Mouse (Mus musculus): ENCODE results near the gene Rapgef2. TPM values are rescaled to one million over a fixed set of nuclear protein-coding genes. Genes with fewer than 3 reads are reported as not detected.

Gene Rapgef2
- total RNA-seq (2014; fragmentation: Nextera tagmentation) (5.4 and 8.1 TPM in 2 replicates), total RNA-seq (2017) (8.3 and 11.2 TPM in 2 replicates)

DNA sequence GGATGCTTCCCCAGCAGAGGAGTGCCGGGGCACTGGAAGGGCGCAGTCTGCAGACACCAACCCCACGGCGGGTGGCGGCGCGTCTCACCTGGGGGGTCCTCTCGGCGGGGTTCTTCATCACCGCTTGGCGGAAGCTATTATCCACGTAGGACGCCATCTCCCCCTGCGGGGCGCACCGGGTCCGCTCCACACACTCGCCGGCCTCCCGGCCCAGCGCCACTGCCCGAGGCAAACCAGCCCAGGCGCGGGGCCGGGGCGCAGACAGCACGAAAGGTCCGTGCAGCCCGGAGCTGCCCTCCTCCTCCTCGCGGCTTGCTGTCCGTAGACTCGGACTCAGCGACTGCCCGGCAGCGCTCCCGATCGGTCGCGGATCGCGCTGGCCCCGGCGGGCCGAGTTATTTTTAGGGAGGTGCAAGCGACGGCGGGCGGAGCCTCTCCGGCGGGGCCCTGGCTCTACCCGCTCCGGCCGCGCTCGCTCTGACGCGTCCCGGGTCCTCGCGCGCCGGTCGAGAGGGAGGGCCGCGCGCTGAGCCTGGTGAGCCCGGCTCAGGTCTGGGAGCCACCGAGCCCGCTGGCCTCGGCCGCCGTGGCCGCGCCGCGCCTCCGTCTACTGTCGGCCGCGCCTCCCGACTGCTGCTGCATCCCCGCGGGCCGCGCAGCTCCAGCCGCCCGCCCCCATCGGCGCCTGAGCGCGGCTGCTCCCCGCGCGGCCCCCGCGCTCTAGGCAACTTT lies at the start of gene Rapgef2:
Rapgef2 (minus strand) TSS at position 142 of the 732 bp plus-strand sequence.
- ATAC-seq (replicated peaks; ENCODE audit: low FRiP score, low TSS enrichment, poor library complexity, severe bottlenecking) = peak; percentile 34

GRCm38 (mm10) chr3:79333643-79334200 lies 47.4 kb upstream of the Rapgef2 start:
- ATAC-seq (replicated peaks; ENCODE audit: low FRiP score, low TSS enrichment, poor library complexity, severe bottlenecking) = peak; percentile 59

GRCm38 (mm10) chr3:79333051-79333450 lies 46.7 kb upstream of the Rapgef2 start:
- ATAC-seq (replicated peaks; ENCODE audit: low FRiP score, low TSS enrichment, poor library complexity, severe bottlenecking) = no peak

DNA sequence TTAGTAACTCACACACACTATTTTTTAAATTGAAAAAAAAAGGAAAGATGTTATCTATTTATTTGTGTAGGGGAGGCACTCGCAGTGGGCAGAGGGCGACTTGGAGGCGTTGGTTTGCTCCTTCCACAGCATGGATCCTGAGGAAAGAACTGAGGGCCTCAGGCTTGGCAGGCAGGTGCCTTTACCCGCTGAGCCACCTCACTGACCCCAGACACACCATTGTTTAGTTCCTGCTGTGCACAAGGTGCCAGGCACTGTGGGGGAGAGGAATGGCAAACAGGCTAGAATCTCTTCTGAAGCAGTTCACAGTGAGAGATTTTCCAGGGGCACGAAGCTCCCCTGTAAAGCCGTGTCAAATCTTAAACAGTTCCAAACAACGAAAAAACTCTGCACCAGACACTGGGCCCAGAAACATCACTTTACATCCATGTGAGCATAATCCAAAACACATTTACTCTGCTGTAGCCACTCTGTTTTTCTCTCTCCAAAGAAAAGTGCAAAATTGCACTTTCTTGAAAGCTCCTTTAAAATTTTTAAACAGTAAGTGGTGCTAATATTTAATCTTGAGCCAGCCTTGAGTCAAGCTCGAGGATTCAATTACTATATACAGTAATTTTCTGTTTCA lies 43.5 kb upstream of the Rapgef2 start:
- ATAC-seq (replicated peaks; ENCODE audit: low FRiP score, low TSS enrichment, poor library complexity, severe bottlenecking) = no peak

DNA sequence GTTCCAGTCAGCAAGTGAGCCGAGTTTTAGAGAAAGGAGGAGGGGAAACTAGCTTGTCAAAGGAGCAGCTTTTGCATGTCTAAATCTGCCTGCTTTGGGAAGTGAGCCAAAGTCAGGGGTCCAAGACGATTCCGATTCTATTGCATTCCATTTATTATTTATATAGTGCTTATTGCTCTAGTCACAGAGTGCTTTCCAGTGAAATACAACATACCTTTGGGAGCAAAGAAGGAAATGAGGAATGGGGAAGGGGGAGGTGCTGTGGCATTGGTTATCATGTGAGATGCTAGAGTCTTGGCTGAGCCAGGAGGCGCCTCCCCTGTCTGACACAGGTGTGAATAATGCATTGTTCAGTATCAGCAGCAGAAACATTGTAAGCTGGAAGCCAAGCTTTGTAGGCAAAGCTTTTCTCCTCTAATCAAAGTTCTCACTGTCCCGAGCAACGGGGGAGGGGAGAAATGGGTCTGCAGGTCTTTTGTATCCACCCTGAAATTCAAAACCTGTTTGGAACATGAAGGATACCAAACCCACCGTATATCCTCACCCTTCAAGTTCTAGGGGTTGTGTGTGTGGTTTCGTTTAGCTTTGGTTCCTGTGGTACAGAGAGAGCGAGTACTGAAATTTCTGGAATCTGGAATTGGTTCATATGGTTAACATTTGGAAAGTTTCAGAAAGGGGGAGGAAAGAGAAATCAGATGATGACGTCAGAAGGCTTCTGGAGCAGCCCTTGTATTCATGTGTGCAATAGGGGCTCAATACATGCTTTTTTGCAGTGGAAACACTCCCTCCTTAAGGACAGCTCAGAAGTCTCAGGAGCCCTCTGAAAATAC lies 38.6 kb upstream of the Rapgef2 start:
- ATAC-seq (replicated peaks; ENCODE audit: low FRiP score, low TSS enrichment, poor library complexity, severe bottlenecking) = no peak

DNA sequence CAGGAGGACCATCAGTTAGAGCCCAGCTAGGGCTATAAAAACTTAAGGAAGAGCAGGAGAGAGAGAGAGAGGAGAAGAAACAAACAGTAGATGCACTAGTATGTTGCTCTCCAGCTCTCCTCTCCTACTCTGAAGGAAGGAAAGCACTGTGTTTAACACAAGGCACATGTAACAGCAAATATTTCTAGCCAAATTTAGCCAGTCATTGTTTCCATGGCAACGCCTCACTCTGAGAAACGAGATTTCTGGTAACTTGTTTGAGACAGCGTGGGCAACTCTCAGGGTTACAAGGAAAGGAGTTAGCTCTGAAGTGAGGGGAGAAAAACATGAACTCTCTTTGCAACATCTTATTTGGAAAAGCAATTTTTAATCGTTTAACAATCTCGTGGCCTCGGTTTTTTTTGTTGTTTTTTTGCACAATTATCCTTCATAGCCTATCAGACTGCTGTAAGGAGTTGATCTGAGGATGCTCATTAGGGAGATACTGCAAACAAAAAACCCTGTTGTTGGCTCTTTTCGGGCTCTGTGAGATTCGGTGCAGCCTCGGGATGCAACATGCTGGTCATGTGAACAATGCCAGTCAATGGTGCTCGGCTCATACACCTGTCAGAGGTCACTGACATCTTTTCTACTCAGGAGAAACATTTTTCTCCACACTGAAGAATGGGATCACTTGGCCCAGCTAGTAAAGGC lies 27.8 kb upstream of the Rapgef2 start:
- ATAC-seq (replicated peaks; ENCODE audit: low FRiP score, low TSS enrichment, poor library complexity, severe bottlenecking) = no peak

- ATAC-seq (replicated peaks; ENCODE audit: low FRiP score, low TSS enrichment, poor library complexity, severe bottlenecking) = no peak
Measured at GRCm38 (mm10) chr3:79311895-79312294, 25.6 kb upstream of the Rapgef2 start.

GRCm38 (mm10) chr3:79310184-79310583 lies 23.9 kb upstream of the Rapgef2 start:
- no peak for ATAC-seq (replicated peaks; ENCODE audit: low FRiP score, low TSS enrichment, poor library complexity, severe bottlenecking)

DNA sequence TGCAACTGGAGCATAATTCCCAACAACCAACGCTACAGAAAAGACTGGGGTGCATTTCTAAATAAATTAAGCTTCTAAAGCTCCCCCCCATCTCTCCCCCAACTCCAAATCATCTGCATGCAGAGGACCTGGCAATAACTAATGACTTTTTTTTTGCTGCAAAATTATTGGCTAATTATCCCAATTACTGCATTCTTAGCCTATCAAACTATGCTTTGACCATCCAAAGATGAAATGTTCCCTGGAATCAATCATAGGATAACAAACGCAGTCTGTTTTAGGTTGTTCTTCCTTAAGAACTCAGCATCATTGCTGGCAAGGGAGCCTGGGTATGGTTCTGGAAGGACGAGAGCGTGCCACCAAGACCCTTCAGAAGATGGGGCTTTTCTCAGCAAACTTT lies 22.3 kb upstream of the Rapgef2 start:
- no peak for ATAC-seq (replicated peaks; ENCODE audit: low FRiP score, low TSS enrichment, poor library complexity, severe bottlenecking)

DNA sequence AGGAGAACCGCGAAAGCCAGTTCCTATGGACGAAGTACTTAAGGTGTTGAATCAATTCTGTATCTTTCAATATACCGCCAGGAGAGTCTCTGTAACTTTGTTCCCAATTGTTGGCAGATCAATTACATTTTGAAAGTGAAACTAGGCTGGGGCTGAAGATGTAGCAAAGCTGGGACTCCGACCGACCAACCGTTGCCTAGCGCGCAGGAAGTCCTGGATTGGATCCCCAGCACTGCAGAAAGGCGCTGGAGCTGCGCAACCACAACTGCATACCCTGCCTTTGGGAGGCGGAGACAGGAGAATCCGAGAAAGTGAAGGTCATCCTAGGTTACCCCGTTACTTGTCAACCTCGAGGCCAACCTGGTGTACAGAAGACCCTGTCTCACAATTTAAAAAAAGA lies 13.1 kb upstream of the Rapgef2 start:
- no peak for ATAC-seq (replicated peaks; ENCODE audit: low FRiP score, low TSS enrichment, poor library complexity, severe bottlenecking)

DNA sequence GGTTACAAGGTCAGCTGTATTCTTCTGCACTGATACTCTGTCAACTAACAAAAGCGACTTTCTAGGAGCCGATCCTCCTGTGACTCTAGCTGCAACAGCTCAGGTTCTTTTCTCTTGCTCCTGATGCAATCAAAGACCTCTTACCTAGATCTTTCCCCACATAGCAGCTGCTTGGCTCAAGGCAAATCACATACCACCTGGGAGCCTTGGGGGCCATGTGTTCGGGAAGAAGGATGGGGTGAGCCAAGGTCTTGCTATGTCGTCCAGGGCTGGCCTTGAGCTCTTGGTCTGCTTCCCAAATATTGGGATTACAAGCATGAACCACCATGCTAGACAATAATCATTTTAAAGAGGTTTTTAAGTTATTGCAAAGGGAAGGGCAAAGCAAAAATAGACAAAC lies 11.0 kb upstream of the Rapgef2 start:
- ATAC-seq (replicated peaks; ENCODE audit: low FRiP score, low TSS enrichment, poor library complexity, severe bottlenecking) = no peak

- ATAC-seq (replicated peaks; ENCODE audit: low FRiP score, low TSS enrichment, poor library complexity, severe bottlenecking) = no peak
Measured at GRCm38 (mm10) chr3:79296586-79296985, 10.3 kb upstream of the Rapgef2 start.

DNA sequence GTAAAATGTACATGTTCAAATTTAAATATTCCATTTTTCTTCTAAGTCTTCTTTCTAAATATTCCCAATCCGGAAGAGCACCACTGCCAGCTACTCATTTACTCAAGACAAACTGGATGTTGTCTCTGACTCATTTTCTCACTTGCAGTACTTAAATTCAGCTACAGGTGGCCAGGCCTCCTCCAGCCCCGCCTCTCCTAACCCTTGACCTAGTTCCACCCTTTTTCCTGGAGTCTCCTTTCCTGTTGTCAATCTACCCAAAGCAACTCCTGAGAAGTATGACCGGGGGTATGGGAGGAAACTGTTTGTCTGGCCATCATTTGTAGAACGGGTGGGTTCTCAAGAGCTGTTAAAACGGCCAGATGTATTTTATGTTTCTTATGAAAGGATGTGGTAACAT lies 9.7 kb upstream of the Rapgef2 start:
- ATAC-seq (replicated peaks; ENCODE audit: low FRiP score, low TSS enrichment, poor library complexity, severe bottlenecking) = 0 out of 2 replicates have a peak, but pooled peaks have one; percentile 57

DNA sequence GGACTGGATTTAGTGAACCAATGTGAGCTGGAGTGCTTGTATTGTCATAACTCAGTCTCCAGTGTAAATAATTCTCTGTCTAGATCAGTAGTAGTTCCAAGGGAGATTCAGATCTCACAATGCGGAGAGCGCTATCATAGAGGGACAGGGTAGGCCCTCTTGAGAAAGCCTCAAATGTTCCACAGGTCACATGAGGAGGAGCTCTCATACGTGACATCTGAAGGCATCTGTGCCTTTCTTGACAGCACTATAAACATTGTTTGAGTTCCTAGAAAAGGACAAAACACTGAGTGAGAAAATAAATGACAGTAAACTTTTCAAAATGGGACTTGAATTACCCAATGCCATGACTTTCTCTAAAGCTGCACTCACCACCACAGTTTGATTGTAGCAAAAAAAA lies 8.4 kb upstream of the Rapgef2 start:
- ATAC-seq (replicated peaks; ENCODE audit: low FRiP score, low TSS enrichment, poor library complexity, severe bottlenecking) = no peak

- ATAC-seq (replicated peaks; ENCODE audit: low FRiP score, low TSS enrichment, poor library complexity, severe bottlenecking) = no peak
Measured at GRCm38 (mm10) chr3:79293023-79293422, 6.7 kb upstream of the Rapgef2 start.

GRCm38 (mm10) chr3:79289050-79289449 lies 2.7 kb upstream of the Rapgef2 start:
- ATAC-seq (replicated peaks; ENCODE audit: low FRiP score, low TSS enrichment, poor library complexity, severe bottlenecking) = no peak

GRCm38 (mm10) chr3:79287699-79288458 lies 1.6 kb upstream of the Rapgef2 start:
- ATAC-seq (replicated peaks; ENCODE audit: low FRiP score, low TSS enrichment, poor library complexity, severe bottlenecking) = no peak

DNA sequence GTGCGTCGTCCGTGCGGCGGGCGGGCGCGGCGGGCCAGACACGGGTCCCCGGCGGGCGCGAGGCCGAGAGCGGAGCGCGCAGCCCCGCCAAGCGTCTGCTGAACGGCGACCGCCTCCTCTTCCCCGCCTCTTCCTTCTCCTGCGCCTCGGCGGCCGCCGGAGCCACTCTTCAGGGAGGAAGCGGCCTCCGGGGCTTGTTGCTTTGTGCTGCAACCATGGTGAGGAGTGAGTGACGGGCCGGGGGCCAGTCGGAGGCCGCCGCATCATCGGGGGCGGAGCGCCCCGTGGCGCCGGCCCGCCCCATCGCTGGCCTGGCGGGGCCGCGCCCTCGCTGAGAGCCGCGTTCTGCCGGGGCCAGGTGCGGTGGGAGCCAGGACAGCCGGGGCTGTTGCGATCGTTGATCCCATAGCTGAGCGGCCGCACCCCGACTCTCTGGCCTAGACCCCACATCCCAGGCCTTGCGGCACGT lies 825 bp upstream of the Rapgef2 start:
- peak; percentile 93 for ATAC-seq (replicated peaks; ENCODE audit: low FRiP score, low TSS enrichment, poor library complexity, severe bottlenecking)

DNA sequence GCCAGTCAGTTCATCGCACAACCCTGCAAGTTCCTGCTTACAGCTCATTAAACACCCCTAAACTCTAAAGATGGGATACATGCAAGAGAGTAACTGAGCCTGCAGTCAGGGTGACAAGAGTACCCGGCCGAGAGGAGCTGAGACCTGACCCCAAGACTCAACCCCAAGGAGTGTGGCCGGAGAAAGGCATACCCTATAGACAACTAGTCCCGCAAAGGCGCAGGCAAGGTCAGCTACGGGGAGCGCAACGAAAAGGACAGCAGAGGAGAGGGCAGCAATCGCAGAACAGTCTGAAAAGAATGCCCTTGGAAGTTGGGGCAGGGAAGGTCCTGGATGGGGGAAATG lies 314 bp downstream of the Rapgef2 start:
- ATAC-seq (replicated peaks; ENCODE audit: low FRiP score, low TSS enrichment, poor library complexity, severe bottlenecking) = no peak
